Comparison of ENCODE assay signal across 8 mouse cellular contexts in the genomic region with DNA sequence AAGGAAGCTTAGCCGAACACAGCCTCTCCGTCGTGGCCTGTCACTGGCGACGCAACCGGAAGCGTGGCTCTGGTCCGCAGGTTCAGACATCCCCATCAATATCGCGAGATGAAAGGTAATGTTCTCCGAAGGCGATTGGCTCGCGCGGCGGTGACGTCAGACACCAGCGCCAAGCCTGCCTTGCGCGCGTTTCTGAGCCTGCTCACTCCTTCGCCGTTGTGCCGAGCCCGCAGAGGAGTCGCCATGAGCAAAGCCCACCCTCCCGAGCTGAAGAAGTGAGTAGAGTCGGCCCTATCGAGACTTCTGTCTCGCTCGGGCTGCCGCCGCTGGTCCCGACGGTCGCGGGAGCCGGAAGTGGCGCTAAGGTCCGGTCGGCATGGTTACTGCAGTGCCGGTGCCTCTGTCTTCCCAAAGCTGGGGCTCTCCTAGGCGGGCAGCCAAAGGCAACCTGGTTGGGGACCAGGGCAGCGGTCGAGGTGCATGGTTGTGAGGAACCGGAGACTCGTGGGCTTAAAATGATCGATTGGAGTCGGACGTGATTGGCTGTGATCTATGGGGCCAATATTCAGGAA. TPM values are rescaled to one million over a fixed set of nuclear protein-coding genes. Genes with fewer than 3 reads are reported as not detected.
DNase-seq lines count a peak whose midpoint lies in the region; ATAC-seq lines count a peak whose summit lies in the region.

No protein-coding gene starts in this region.

- H3K9ac ChIP-seq in heart, embryonic 16.5 days (ENCODE audit: low read length), result peak overlapping the region; percentile 87
- H3K9ac ChIP-seq in liver, embryonic 15.5 days, result peak overlapping the region; percentile 76
- H3K9ac ChIP-seq in neural tube, embryonic 12.5 days, result peak overlapping the region; percentile 85

- peak; percentile 98 for ATAC-seq in CD4-positive, CD25-positive, alpha-beta regulatory T cell, adult 4 months
- peak; percentile 94 for ATAC-seq in heart, embryonic 16.5 days (replicated peaks; ENCODE audit: extremely low read depth, insufficient read depth, low FRiP score)
- peak; percentile 93 for ATAC-seq in liver, embryonic 15.5 days (ENCODE audit: insufficient read depth)
- peak; percentile 97 for ATAC-seq in neural tube, embryonic 12.5 days (ENCODE audit: low FRiP score, low read depth)

- H3K4me2 ChIP-seq in heart, embryonic 16.5 days (ENCODE audit: low read depth, low read length), result peak overlapping the region; percentile 79
- peak overlapping the region; percentile 74 for H3K4me2 ChIP-seq in liver, embryonic 15.5 days
- peak overlapping the region; percentile 96 for H3K4me2 ChIP-seq in neural tube, embryonic 12.5 days (replicated peaks)

- H3K27me3 ChIP-seq in forebrain, embryonic 10.5 days (ENCODE audit: poor library complexity, severe bottlenecking), result no peaks in the 10 kb centered on the region
- no peaks in the 10 kb centered on the region for H3K27me3 ChIP-seq in heart, embryonic 16.5 days (ENCODE audit: control insufficient read depth, insufficient read depth, low read length)
- no peaks in the 10 kb centered on the region for H3K27me3 ChIP-seq in liver, embryonic 15.5 days
- no peaks in the 10 kb centered on the region for H3K27me3 ChIP-seq in neural tube, embryonic 12.5 days (replicated peaks)

- H3K27ac ChIP-seq in forebrain, embryonic 10.5 days, result peak overlapping the region; percentile 95
- peak overlapping the region; percentile 90 for H3K27ac ChIP-seq in heart, embryonic 16.5 days (ENCODE audit: low read length)
- H3K27ac ChIP-seq in liver, embryonic 15.5 days (replicated peaks), result peak overlapping the region; percentile 83
- peak overlapping the region; percentile 87; the same call in 1 of the 2 replicates for H3K27ac ChIP-seq in neural tube, embryonic 12.5 days

- H3K4me3 ChIP-seq in forebrain, embryonic 10.5 days, result peak overlapping the region; percentile 96
- H3K4me3 ChIP-seq in heart, embryonic 16.5 days (ENCODE audit: low read length), result peak overlapping the region; percentile 85
- H3K4me3 ChIP-seq in liver, embryonic 15.5 days (replicated peaks), result peak overlapping the region; percentile 81
- peak overlapping the region; percentile 88 for H3K4me3 ChIP-seq in neural tube, embryonic 12.5 days

- DNase-seq in c-Kit-negative CD71-positive TER-119-positive erythroid progenitor cells, embryonic 14.5 days (ENCODE audit: low read depth, low spot score), result peak; percentile 89
- DNase-seq in forebrain, embryonic 10.5 days (ENCODE audit: extremely low spot score, low spot score), result peak; percentile 97
- peak; percentile 97 for DNase-seq in kidney, postnatal 36 days
- DNase-seq in telencephalon, adult 2 months (ENCODE audit: low read depth, low spot score), result peak; percentile 97

- peaks cover 64% of the 10 kb centered on the region for H3K36me3 ChIP-seq in forebrain, embryonic 10.5 days (replicated peaks)
- peaks cover 5% of the 10 kb centered on the region for H3K36me3 ChIP-seq in heart, embryonic 16.5 days (ENCODE audit: control insufficient read depth, insufficient read depth)
- H3K36me3 ChIP-seq in liver, embryonic 15.5 days (replicated peaks), result peaks cover 37% of the 10 kb centered on the region
- H3K36me3 ChIP-seq in neural tube, embryonic 12.5 days, result peaks cover 15% of the 10 kb centered on the region

- H3K9me3 ChIP-seq in forebrain, embryonic 10.5 days, result no peaks in the 10 kb centered on the region
- no peaks in the 10 kb centered on the region for H3K9me3 ChIP-seq in heart, embryonic 16.5 days (replicated peaks; ENCODE audit: control insufficient read depth, low read length)
- no peaks in the 10 kb centered on the region for H3K9me3 ChIP-seq in liver, embryonic 15.5 days (replicated peaks)
- no peaks in the 10 kb centered on the region for H3K9me3 ChIP-seq in neural tube, embryonic 12.5 days

- peaks cover 34% of the 10 kb centered on the region for H3K4me1 ChIP-seq in forebrain, embryonic 10.5 days
- H3K4me1 ChIP-seq in heart, embryonic 16.5 days (ENCODE audit: control insufficient read depth, insufficient read depth, low read length), result peaks cover 22% of the 10 kb centered on the region
- H3K4me1 ChIP-seq in liver, embryonic 15.5 days (replicated peaks), result peaks cover 42% of the 10 kb centered on the region
- H3K4me1 ChIP-seq in neural tube, embryonic 12.5 days, result peaks cover 27% of the 10 kb centered on the region

- WGBS in forebrain, embryonic 10.5 days, result under 1% methylated on average over 50 of the region's 50 CpGs
- WGBS in heart, embryonic 16.5 days, result under 1% methylated on average over 50 of the region's 50 CpGs
- under 1% methylated on average over 50 of the region's 50 CpGs for WGBS in liver, embryonic 15.5 days (ENCODE audit: insufficient replicate concordance)
- WGBS in neural tube, embryonic 12.5 days, result under 1% methylated on average over 50 of the region's 50 CpGs

RNA-seq across cellular contexts. Expression of gene Snrpg, which starts 0.3 kb away (rescaled TPM):
- polyA plus RNA-seq in CD4-positive, CD25-positive, alpha-beta regulatory T cell, adult 4 months (2017; shearing (Covaris generic)), result 100 to 1,000 TPM; 319 to 477 TPM
- 939 and 953 TPM in 2 replicates for polyA plus RNA-seq in forebrain, embryonic 10.5 days (2016; fragmentation: Nextera tagmentation; extraction: Ambion mirVana)
- 246 and 255 TPM in 2 replicates for polyA plus RNA-seq in heart, embryonic 16.5 days (2015; fragmentation: Nextera tagmentation; extraction: Ambion mirVana)
- polyA plus RNA-seq in liver, embryonic 15.5 days (2015; fragmentation: Nextera tagmentation; extraction: Ambion mirVana), result 251 and 306 TPM in 2 replicates
- polyA plus RNA-seq in neural tube, embryonic 12.5 days (2016; fragmentation: Nextera tagmentation; extraction: Ambion mirVana), result 483 and 530 TPM in 2 replicates

RNA-seq across cellular contexts. Expression of gene Fam136a, which starts 6.0 kb away (rescaled TPM):
- polyA plus RNA-seq in CD4-positive, CD25-positive, alpha-beta regulatory T cell, adult 4 months (2017; shearing (Covaris generic)), result 10 to 100 TPM; 56.6 to 65.9 TPM
- 208 and 210 TPM in 2 replicates for polyA plus RNA-seq in forebrain, embryonic 10.5 days (2016; fragmentation: Nextera tagmentation; extraction: Ambion mirVana)
- 92.4 and 99.4 TPM in 2 replicates for polyA plus RNA-seq in heart, embryonic 16.5 days (2015; fragmentation: Nextera tagmentation; extraction: Ambion mirVana)
- 62.9 and 65.2 TPM in 2 replicates for polyA plus RNA-seq in liver, embryonic 15.5 days (2015; fragmentation: Nextera tagmentation; extraction: Ambion mirVana)
- 111 and 113 TPM in 2 replicates for polyA plus RNA-seq in neural tube, embryonic 12.5 days (2016; fragmentation: Nextera tagmentation; extraction: Ambion mirVana)

RNA-seq across cellular contexts. Expression of gene Pcyox1, which starts 25.5 kb away (rescaled TPM):
- polyA plus RNA-seq in CD4-positive, CD25-positive, alpha-beta regulatory T cell, adult 4 months (2017; shearing (Covaris generic)), result 10 to 100 TPM in 1 of 2 experiments, 1 to 10 TPM in 1; 8.5 to 10.4 TPM
- 73.5 and 78.3 TPM in 2 replicates for polyA plus RNA-seq in forebrain, embryonic 10.5 days (2016; fragmentation: Nextera tagmentation; extraction: Ambion mirVana)
- 55.5 and 56.6 TPM in 2 replicates for polyA plus RNA-seq in heart, embryonic 16.5 days (2015; fragmentation: Nextera tagmentation; extraction: Ambion mirVana)
- polyA plus RNA-seq in liver, embryonic 15.5 days (2015; fragmentation: Nextera tagmentation; extraction: Ambion mirVana), result 58.6 and 66.3 TPM in 2 replicates
- polyA plus RNA-seq in neural tube, embryonic 12.5 days (2016; fragmentation: Nextera tagmentation; extraction: Ambion mirVana), result 121 and 123 TPM in 2 replicates

RNA-seq across cellular contexts. Expression of gene Tia1, which starts 32.6 kb away (rescaled TPM):
- 100 to 1,000 TPM; 117 to 139 TPM for polyA plus RNA-seq in CD4-positive, CD25-positive, alpha-beta regulatory T cell, adult 4 months (2017; shearing (Covaris generic))
- 209 and 212 TPM in 2 replicates for polyA plus RNA-seq in forebrain, embryonic 10.5 days (2016; fragmentation: Nextera tagmentation; extraction: Ambion mirVana)
- 118 and 120 TPM in 2 replicates for polyA plus RNA-seq in heart, embryonic 16.5 days (2015; fragmentation: Nextera tagmentation; extraction: Ambion mirVana)
- 19.1 and 20.8 TPM in 2 replicates for polyA plus RNA-seq in liver, embryonic 15.5 days (2015; fragmentation: Nextera tagmentation; extraction: Ambion mirVana)
- polyA plus RNA-seq in neural tube, embryonic 12.5 days (2016; fragmentation: Nextera tagmentation; extraction: Ambion mirVana), result 333 and 353 TPM in 2 replicates

RNA-seq across cellular contexts. Expression of gene Gm44790, which starts 55.0 kb away (rescaled TPM):
- not detected for polyA plus RNA-seq in CD4-positive, CD25-positive, alpha-beta regulatory T cell, adult 4 months (2017; shearing (Covaris generic))
- polyA plus RNA-seq in forebrain, embryonic 10.5 days (2016; fragmentation: Nextera tagmentation; extraction: Ambion mirVana), result 0.83 TPM in 1 of 2 replicates, not detected in the other
- polyA plus RNA-seq in heart, embryonic 16.5 days (2015; fragmentation: Nextera tagmentation; extraction: Ambion mirVana), result 0.46 and 0.47 TPM in 2 replicates
- not detected in 2 replicates for polyA plus RNA-seq in liver, embryonic 15.5 days (2015; fragmentation: Nextera tagmentation; extraction: Ambion mirVana)
- 0.37 TPM in 1 of 2 replicates, not detected in the other for polyA plus RNA-seq in neural tube, embryonic 12.5 days (2016; fragmentation: Nextera tagmentation; extraction: Ambion mirVana)

Comparison
In these comparisons a context has a peak if more than half of its experiments do, and no peak if none do; other contexts are left out.
1. Peak in every context shown above with its lines: DNase-seq, ATAC-seq, H3K4me3 ChIP-seq and H3K27ac ChIP-seq.